Mouse (Mus musculus): ENCODE results near the gene Rab31. TPM values are rescaled to one million over a fixed set of nuclear protein-coding genes. Genes with fewer than 3 reads are reported as not detected.
A peak's percentile ranks its signal among the peaks of the same experiment; 100 is the strongest.

The Rab31 gene
- polyA plus RNA-seq, 1 experiment from 2014 or later, result 67.6 TPM

DNA sequence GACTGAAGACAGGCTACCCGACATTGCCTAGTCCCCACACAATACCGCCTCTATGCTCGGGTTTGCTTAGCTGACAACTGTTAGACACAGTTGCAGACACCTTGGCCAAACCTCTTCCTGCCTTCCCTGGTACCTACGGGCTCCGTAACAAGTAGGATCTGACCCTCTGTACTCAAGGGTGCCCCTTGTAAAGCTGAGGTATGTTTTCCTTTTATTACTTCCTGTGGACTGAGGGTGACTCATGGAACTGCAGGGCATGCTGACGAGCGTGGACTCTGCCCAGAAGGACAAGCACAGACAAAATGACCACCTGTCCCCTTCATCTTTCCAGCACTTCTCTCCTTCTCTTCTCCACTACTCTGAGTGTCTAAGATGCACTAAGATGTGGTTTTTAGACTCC lies 1.9 kb upstream of the Rab31 start:
- Histone ChIP-seq H3K4me3 (ENCODE audit: low read depth, low read length) (no peak overlapping the region), H3K27me3 (ENCODE audit: control insufficient read depth, insufficient read depth, low read length) (peaks cover 2% of the 10 kb centered on the region; the same call in 1 of the 2 replicates), H3K4me1 (ENCODE audit: control insufficient read depth, insufficient read depth, low read length) (peaks cover 14% of the 10 kb centered on the region), H3K9ac (ENCODE audit: low read length) (no peak overlapping the region), H3K27ac (ENCODE audit: low read depth, low read length) (no peak overlapping the region), H3K36me3 (ENCODE audit: control insufficient read depth, insufficient read depth, low read length) (no peaks in the 10 kb centered on the region), H3K4me2 (no peak overlapping the region), H3K9me3 (ENCODE audit: control insufficient read depth, low read length) (no peaks in the 10 kb centered on the region)
- DNase-seq (ENCODE audit: low spot score, missing footprints) (peak; percentile 78), ATAC-seq (ENCODE audit: low FRiP score) (no peak)
- WGBS, result 82% methylated on average over 7 of the region's 7 CpGs

DNA sequence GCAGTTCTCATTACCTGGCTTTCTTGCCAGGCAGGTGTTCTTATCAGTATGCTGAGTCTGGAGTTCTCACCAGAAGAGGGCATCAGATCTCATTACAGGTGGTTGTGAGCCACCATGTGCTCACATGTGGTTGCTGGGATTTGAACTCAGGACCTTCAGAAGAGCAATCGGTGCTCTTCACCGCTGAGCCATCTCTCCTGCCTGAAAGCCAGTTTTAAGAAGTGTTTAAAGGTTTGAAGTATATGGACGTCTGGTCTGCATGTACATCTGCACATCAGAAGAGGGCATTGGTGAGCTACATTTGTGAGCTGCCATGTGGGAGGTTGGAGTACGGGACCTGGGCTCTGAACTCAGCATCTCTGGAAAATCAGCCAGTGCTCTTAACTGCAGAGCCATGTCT lies 1.1 kb upstream of the Rab31 start:
- no peak for ATAC-seq (ENCODE audit: low FRiP score)
- DNase-seq (ENCODE audit: low spot score, missing footprints), result no peak

DNA sequence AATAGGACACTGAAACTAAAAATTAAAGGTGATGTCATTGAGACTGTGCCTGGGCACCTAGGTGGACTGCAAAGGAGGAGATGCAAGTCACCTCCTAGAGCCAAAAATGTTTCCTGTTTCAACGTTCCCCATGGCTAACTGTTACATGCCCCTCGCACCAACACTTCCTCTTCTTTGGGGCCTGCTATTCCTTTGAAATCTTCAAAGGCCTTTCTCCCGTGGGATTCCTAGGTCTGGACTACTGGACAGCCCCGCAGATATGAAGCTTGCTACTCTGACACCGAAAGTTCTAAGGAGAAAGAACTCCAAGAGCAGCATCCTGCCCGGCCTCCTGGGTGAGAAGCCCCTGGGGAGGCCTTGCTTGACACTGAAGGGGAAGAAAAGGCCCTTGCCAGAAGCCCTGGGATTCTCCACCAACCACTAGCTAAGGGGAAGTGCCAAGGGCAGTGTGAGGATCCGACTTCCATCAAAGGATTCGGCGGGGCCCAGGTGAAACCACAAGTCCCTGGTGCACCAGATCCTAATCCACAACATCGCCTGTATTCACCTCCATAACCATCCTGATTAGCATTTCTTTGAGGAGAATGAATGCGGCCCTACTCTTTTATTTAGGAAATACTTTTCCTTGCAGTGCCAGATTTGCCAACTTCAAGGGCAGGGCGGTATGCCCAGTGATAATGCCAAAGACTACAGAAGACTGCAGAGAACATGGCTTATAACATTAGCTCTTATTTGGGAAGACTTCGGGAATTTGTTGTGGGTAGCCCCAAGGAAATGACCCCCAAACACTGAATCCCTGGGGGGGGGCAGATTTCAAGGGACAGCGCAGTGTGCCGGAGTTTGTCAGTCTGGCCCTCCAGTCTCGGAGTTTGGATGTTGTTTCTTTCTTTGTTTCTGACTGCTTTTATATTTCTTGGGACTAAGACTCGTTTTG lies 1.3 kb downstream of the Rab31 start:
- Histone ChIP-seq H3K4me3 (ENCODE audit: low read depth, low read length) (peak overlapping the region; percentile 48), H3K9me3 (ENCODE audit: control insufficient read depth, low read length) (no peaks in the 10 kb centered on the region), H3K36me3 (ENCODE audit: control insufficient read depth, insufficient read depth, low read length) (no peaks in the 10 kb centered on the region), H3K27ac (ENCODE audit: low read depth, low read length) (no peak overlapping the region), H3K9ac (ENCODE audit: low read length) (peak overlapping the region; percentile 77), H3K27me3 (ENCODE audit: control insufficient read depth, insufficient read depth, low read length) (peaks cover 2% of the 10 kb centered on the region; the same call in 1 of the 2 replicates), H3K4me1 (ENCODE audit: control insufficient read depth, insufficient read depth, low read length) (peaks cover 30% of the 10 kb centered on the region), H3K4me2 (peak overlapping the region; percentile 82)
- ATAC-seq (ENCODE audit: low FRiP score) (no peak), DNase-seq (ENCODE audit: low spot score, missing footprints) (peak; percentile 90)
- 20% methylated on average over 17 of the region's 17 CpGs for WGBS

More for the DNA sequence above, 1.1 kb upstream of the Rab31 start:
- H3K27ac ChIP-seq (ENCODE audit: low read depth, low read length), result no peak overlapping the region
- peaks cover 2% of the 10 kb centered on the region; the same call in 1 of the 2 replicates for H3K27me3 ChIP-seq (ENCODE audit: control insufficient read depth, insufficient read depth, low read length)
- no peak overlapping the region for H3K4me3 ChIP-seq (ENCODE audit: low read depth, low read length)
- no peaks in the 10 kb centered on the region for H3K9me3 ChIP-seq (ENCODE audit: control insufficient read depth, low read length)
- H3K9ac ChIP-seq (ENCODE audit: low read length), result no peak overlapping the region
- H3K4me2 ChIP-seq, result no peak overlapping the region
- H3K36me3 ChIP-seq (ENCODE audit: control insufficient read depth, insufficient read depth, low read length), result no peaks in the 10 kb centered on the region
- 64% methylated on average over 4 of the region's 4 CpGs for WGBS
- H3K4me1 ChIP-seq (ENCODE audit: control insufficient read depth, insufficient read depth, low read length), result peaks cover 20% of the 10 kb centered on the region

DNA sequence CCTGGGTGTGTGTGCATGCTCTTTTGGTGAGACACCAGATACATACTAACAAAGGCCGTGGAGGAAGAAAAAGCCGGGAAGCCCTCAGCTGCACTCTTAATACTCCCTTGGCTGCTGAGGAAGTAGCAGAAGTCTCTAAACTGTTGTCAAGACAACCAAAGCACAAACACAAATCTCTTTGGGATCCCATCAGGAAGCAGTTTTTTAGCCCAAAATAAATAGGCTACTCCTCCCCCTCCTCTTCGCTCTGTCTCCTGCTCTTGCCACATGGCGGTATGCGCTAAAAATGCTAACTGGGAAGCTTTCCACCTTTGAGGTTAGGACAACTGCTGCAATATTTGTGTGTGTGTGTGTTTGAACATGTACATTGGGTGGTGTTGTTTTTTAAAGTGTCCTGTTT lies 4.1 kb downstream of the Rab31 start:
- Histone ChIP-seq H3K36me3 (ENCODE audit: control insufficient read depth, insufficient read depth, low read length) (no peaks in the 10 kb centered on the region), H3K4me1 (ENCODE audit: control insufficient read depth, insufficient read depth, low read length) (peaks cover 30% of the 10 kb centered on the region), H3K27me3 (ENCODE audit: control insufficient read depth, insufficient read depth, low read length) (peaks cover 2% of the 10 kb centered on the region; the same call in 1 of the 2 replicates), H3K4me2 (no peak overlapping the region), H3K27ac (ENCODE audit: low read depth, low read length) (no peak overlapping the region), H3K9me3 (ENCODE audit: control insufficient read depth, low read length) (no peaks in the 10 kb centered on the region), H3K4me3 (ENCODE audit: low read depth, low read length) (no peak overlapping the region), H3K9ac (ENCODE audit: low read length) (peak overlapping the region; percentile 27)
- WGBS, result 60% methylated on average over 5 of the region's 5 CpGs
- ATAC-seq (ENCODE audit: low FRiP score) (0 out of 2 replicates have a peak, but pooled peaks have one; percentile 4), DNase-seq (ENCODE audit: low spot score, missing footprints) (no peak)

DNA sequence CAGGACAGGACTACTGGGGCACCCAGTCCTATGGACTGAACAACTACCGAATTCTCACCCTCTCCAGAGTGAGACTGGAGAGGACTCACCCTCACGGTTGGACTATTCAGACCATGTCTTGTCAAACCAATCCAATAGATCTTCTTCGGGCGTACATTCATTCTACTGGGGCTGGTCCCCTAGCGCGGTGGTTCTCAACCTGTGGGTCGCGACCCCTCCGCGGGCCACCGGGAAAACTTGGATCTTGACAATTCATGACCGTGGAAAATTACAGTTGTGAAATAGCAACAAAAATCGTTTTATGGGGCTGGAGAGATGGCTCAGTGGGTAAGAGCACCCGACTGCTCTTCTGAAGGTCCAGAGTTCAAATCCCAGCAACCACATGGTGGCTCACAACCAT lies 9.3 kb downstream of the Rab31 start:
- no peaks in the 10 kb centered on the region for H3K9me3 ChIP-seq (ENCODE audit: control insufficient read depth, low read length)
- no peak overlapping the region for H3K4me3 ChIP-seq (ENCODE audit: low read depth, low read length)
- DNase-seq (ENCODE audit: low spot score, missing footprints) (no peak), ATAC-seq (ENCODE audit: low FRiP score) (no peak)
- no peak overlapping the region for H3K4me2 ChIP-seq
- H3K4me1 ChIP-seq (ENCODE audit: control insufficient read depth, insufficient read depth, low read length), result peaks cover 7% of the 10 kb centered on the region
- H3K9ac ChIP-seq (ENCODE audit: low read length), result no peak overlapping the region
- no peaks in the 10 kb centered on the region for H3K36me3 ChIP-seq (ENCODE audit: control insufficient read depth, insufficient read depth, low read length)
- no peaks in the 10 kb centered on the region for H3K27me3 ChIP-seq (ENCODE audit: control insufficient read depth, insufficient read depth, low read length)
- WGBS, result 94% methylated on average over 14 of the region's 14 CpGs
- no peak overlapping the region for H3K27ac ChIP-seq (ENCODE audit: low read depth, low read length)

DNA sequence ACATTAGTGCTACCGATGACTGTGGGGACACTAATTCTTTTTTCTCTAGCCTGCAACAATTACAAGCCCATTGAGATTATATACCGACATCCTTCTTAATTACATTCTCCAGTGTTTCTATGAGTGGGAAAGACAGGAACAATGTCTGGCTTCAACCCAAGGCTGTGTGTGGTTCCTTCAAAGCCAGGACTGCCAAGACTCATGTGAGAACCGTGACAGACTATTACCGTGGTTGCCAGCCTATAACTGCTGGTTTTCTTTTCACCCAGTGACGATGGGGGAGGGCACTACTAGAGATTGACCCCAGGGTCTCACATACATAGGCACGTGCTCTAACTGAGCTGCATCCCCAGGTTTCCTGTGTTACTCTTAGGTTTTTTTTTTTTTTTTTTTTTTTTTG lies 15.4 kb downstream of the Rab31 start:
- Histone ChIP-seq H3K9me3 (ENCODE audit: control insufficient read depth, low read length) (no peaks in the 10 kb centered on the region), H3K27me3 (ENCODE audit: control insufficient read depth, insufficient read depth, low read length) (no peaks in the 10 kb centered on the region), H3K36me3 (ENCODE audit: control insufficient read depth, insufficient read depth, low read length) (no peaks in the 10 kb centered on the region), H3K4me2 (no peak overlapping the region), H3K4me1 (ENCODE audit: control insufficient read depth, insufficient read depth, low read length) (no peaks in the 10 kb centered on the region), H3K4me3 (ENCODE audit: low read depth, low read length) (no peak overlapping the region), H3K9ac (ENCODE audit: low read length) (no peak overlapping the region), H3K27ac (ENCODE audit: low read depth, low read length) (no peak overlapping the region)
- ATAC-seq (ENCODE audit: low FRiP score) (no peak), DNase-seq (ENCODE audit: low spot score, missing footprints) (no peak)
- WGBS, result 90% methylated on average over 6 of the region's 6 CpGs

DNA sequence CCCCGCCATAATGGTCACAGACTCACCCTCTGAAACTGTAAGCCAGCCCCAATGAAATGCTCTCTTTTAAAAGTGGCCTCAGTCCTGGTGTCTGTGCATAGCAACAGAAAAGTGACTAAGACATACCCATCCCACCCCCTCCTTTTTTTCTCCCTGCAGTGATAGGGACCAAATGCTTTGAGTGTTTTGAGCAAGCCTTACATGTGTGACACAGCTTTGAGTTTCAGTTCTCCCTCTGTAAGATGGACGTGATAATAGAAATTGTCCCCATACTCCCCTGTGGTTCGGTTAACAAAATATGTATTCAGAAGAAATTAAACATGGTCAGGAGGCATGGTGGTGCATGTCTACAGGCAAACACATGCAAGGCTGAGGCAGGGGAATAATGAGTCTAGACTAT lies 16.7 kb downstream of the Rab31 start:
- H3K4me1 ChIP-seq (ENCODE audit: control insufficient read depth, insufficient read depth, low read length), result no peaks in the 10 kb centered on the region
- no peak overlapping the region for H3K4me3 ChIP-seq (ENCODE audit: low read depth, low read length)
- H3K9me3 ChIP-seq (ENCODE audit: control insufficient read depth, low read length), result no peaks in the 10 kb centered on the region
- WGBS, result 92% methylated on average over 3 of the region's 3 CpGs
- H3K27me3 ChIP-seq (ENCODE audit: control insufficient read depth, insufficient read depth, low read length), result no peaks in the 10 kb centered on the region
- H3K9ac ChIP-seq (ENCODE audit: low read length), result no peak overlapping the region
- no peak overlapping the region for H3K27ac ChIP-seq (ENCODE audit: low read depth, low read length)
- H3K4me2 ChIP-seq, result no peak overlapping the region
- H3K36me3 ChIP-seq (ENCODE audit: control insufficient read depth, insufficient read depth, low read length), result no peaks in the 10 kb centered on the region
- ATAC-seq (ENCODE audit: low FRiP score), result no peak
- no peak for DNase-seq (ENCODE audit: low spot score, missing footprints)

DNA sequence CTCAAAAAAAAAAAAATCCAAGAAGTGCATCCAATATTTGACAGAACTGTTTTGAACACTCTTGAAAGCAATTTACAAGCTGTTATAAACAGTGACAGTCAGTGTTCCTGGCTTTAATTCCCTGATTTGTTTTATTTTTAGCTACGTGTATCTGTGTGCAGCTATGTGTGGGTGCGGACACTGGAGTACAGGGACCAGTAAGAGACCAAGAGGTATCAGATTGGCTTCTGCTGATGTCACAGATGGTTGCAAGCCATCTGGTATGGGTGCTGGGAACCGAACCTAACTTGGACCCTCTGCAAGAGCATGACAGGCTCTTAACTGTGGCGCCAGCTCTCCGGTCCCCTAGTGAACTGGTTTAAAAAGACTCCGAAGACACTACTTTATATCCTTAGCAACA lies 19.4 kb downstream of the Rab31 start:
- H3K27ac ChIP-seq (ENCODE audit: low read depth, low read length), result no peak overlapping the region
- 98% methylated on average over 6 of the region's 6 CpGs for WGBS
- H3K4me2 ChIP-seq, result no peak overlapping the region
- no peaks in the 10 kb centered on the region; the same call in 1 of the 2 replicates for H3K9me3 ChIP-seq (ENCODE audit: control insufficient read depth, low read length)
- H3K27me3 ChIP-seq (ENCODE audit: control insufficient read depth, insufficient read depth, low read length), result no peaks in the 10 kb centered on the region
- H3K4me3 ChIP-seq (ENCODE audit: low read depth, low read length), result no peak overlapping the region
- no peak overlapping the region for H3K9ac ChIP-seq (ENCODE audit: low read length)
- ATAC-seq (ENCODE audit: low FRiP score), result no peak
- H3K36me3 ChIP-seq (ENCODE audit: control insufficient read depth, insufficient read depth, low read length), result no peaks in the 10 kb centered on the region
- DNase-seq (ENCODE audit: low spot score, missing footprints), result no peak
- H3K4me1 ChIP-seq (ENCODE audit: control insufficient read depth, insufficient read depth, low read length), result no peaks in the 10 kb centered on the region

DNA sequence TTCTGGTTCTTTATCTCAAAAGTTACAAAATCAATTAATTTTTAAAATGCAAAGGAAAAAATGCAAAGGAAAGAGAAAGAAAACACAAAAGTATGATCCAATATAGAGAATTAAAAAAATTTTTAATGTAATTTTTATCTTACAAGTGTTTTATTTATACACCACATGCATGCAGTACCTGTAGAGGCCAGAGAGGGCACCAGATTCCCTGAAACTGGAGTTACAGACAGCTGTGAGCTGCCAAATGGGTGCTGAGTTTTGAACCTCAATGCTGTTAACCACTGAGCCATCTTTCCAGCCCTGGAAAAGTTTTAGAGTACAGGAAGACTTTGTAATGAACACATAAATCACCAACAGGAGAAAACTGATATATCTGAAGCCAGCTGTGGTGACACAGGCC lies 22.3 kb downstream of the Rab31 start:
- ATAC-seq (ENCODE audit: low FRiP score) (no peak), DNase-seq (ENCODE audit: low spot score, missing footprints) (no peak)
- H3K27ac ChIP-seq (ENCODE audit: low read depth, low read length), result no peak overlapping the region
- H3K36me3 ChIP-seq (ENCODE audit: control insufficient read depth, insufficient read depth, low read length), result no peaks in the 10 kb centered on the region
- H3K27me3 ChIP-seq (ENCODE audit: control insufficient read depth, insufficient read depth, low read length), result no peaks in the 10 kb centered on the region
- H3K9ac ChIP-seq (ENCODE audit: low read length), result no peak overlapping the region
- H3K4me1 ChIP-seq (ENCODE audit: control insufficient read depth, insufficient read depth, low read length), result 0 out of 2 replicates have a peak, but pooled peaks cover 2% of the 10 kb centered on the region
- H3K4me3 ChIP-seq (ENCODE audit: low read depth, low read length), result no peak overlapping the region
- H3K9me3 ChIP-seq (ENCODE audit: control insufficient read depth, low read length), result no peaks in the 10 kb centered on the region; the same call in 1 of the 2 replicates
- H3K4me2 ChIP-seq, result no peak overlapping the region

All from midbrain, embryonic 11.5 days (tissue).